ENCODE assay signal across 8 mouse cellular contexts in genomic region chr6:13839345-13840054, GRCm38 (mm10). TPM values are rescaled to one million over a fixed set of nuclear protein-coding genes. Genes with fewer than 3 reads are reported as not detected.
DNase-seq lines count a peak whose midpoint lies in the region; ATAC-seq and TF ChIP-seq lines count a peak whose summit lies in the region.

Gene Gpr85 (minus strand): TSS chr6:13839942.

- peak within 1 kb of the TSS; percentile 96 for H3K4me2 ChIP-seq in kidney, postnatal 0 days (ENCODE audit: low read length)
- peak within 1 kb of the TSS; percentile 77 for H3K4me2 ChIP-seq in forebrain, embryonic 14.5 days (ENCODE audit: low read length)

- no peaks in the 10 kb centered on the region for H3K4me1 ChIP-seq in kidney, postnatal 0 days (replicated peaks; ENCODE audit: insufficient read depth, low read length)
- no peaks in the 10 kb centered on the region for H3K4me1 ChIP-seq in bone marrow, adult 2 months (ENCODE audit: control insufficient read depth, insufficient read depth, low read length)
- peaks cover 6% of the 10 kb centered on the region; the same call in 1 of the 2 replicates for H3K4me1 ChIP-seq in forebrain, embryonic 14.5 days (ENCODE audit: control insufficient read depth, insufficient read depth, low read length)
- H3K4me1 ChIP-seq in megakaryocyte, embryonic 14.5 days: peaks cover 22% of the 10 kb centered on the region

- TF ChIP-seq POLR2A in bone marrow, adult 2 months (IDR thresholded peaks at IDR 0.05; ENCODE audit: borderline replicate concordance, control insufficient read depth, low read depth, low read length): no peak

- peak within 1 kb of the TSS; percentile 53 for H3K4me3 ChIP-seq in kidney, postnatal 0 days (replicated peaks; ENCODE audit: low read depth, low read length)
- peak within 1 kb of the TSS; percentile 37 for H3K4me3 ChIP-seq in bone marrow, adult 2 months (replicated peaks; ENCODE audit: control insufficient read depth, low read depth, low read length)
- peak within 1 kb of the TSS; percentile 65 for H3K4me3 ChIP-seq in forebrain, embryonic 14.5 days (ENCODE audit: low read depth, low read length)
- H3K4me3 ChIP-seq in megakaryocyte, embryonic 14.5 days (replicated peaks): peak within 1 kb of the TSS; percentile 93

- no peaks in the 10 kb centered on the region for H3K27me3 ChIP-seq in kidney, postnatal 0 days (ENCODE audit: insufficient read depth, low read length)
- H3K27me3 ChIP-seq in forebrain, embryonic 14.5 days (replicated peaks; ENCODE audit: control insufficient read depth, insufficient read depth, low read length): no peaks in the 10 kb centered on the region
- H3K27me3 ChIP-seq in megakaryocyte, embryonic 14.5 days (replicated peaks): peaks cover 26% of the 10 kb centered on the region

- H3K27ac ChIP-seq in kidney, postnatal 0 days: no peak within 1 kb of the TSS
- H3K27ac ChIP-seq in bone marrow, adult 2 months (ENCODE audit: control insufficient read depth, insufficient read depth, low read depth, low read length, poor library complexity): no peak within 1 kb of the TSS
- peak within 1 kb of the TSS; percentile 99 for H3K27ac ChIP-seq in forebrain, embryonic 14.5 days (ENCODE audit: low read depth, low read length)

- 42% methylated on average over 18 of the region's 18 CpGs for WGBS in kidney, postnatal 0 days
- 38% methylated on average over 18 of the region's 18 CpGs for WGBS in bone marrow, adult 2 months
- WGBS in forebrain, embryonic 14.5 days: 42% methylated on average over 18 of the region's 18 CpGs

- no peaks in the 10 kb centered on the region for H3K36me3 ChIP-seq in kidney, postnatal 0 days (ENCODE audit: insufficient read depth, low read length)
- no peaks in the 10 kb centered on the region for H3K36me3 ChIP-seq in forebrain, embryonic 14.5 days (ENCODE audit: control insufficient read depth, insufficient read depth, low read length)
- no peaks in the 10 kb centered on the region for H3K36me3 ChIP-seq in megakaryocyte, embryonic 14.5 days (replicated peaks; ENCODE audit: low read length)

- TF ChIP-seq CTCF in kidney, postnatal 0 days (IDR thresholded peaks at IDR 0.05; ENCODE audit: low read depth): no peak
- TF ChIP-seq CTCF in bone marrow, adult 2 months (IDR thresholded peaks at IDR 0.05; ENCODE audit: control insufficient read depth, insufficient read depth, low read length): no peak

- peak within 1 kb of the TSS; percentile 64 for H3K9ac ChIP-seq in kidney, postnatal 0 days (ENCODE audit: low read depth, low read length)
- peak within 1 kb of the TSS; percentile 97 for H3K9ac ChIP-seq in forebrain, embryonic 14.5 days (ENCODE audit: low read length)

- no peak for DNase-seq in kidney, postnatal 0 days (ENCODE audit: low spot score)
- DNase-seq in kidney, adult 8-10 months: no peak
- peak; percentile 62 for DNase-seq in forebrain, embryonic 14.5 days (ENCODE audit: low spot score)
- peak; percentile 15 to 45 for DNase-seq in layer of hippocampus, adult 18-20 months (ENCODE audit: low spot score in 2 of 2)
- no peak for DNase-seq in urinary bladder, postnatal 25 days (ENCODE audit: low spot score)
- no peak for DNase-seq in lung, postnatal 4 days

- H3K9me3 ChIP-seq in kidney, postnatal 0 days (replicated peaks; ENCODE audit: low read length): no peaks in the 10 kb centered on the region
- no peaks in the 10 kb centered on the region for H3K9me3 ChIP-seq in forebrain, embryonic 14.5 days (replicated peaks; ENCODE audit: control insufficient read depth, low read length)
- H3K9me3 ChIP-seq in megakaryocyte, embryonic 14.5 days: no peaks in the 10 kb centered on the region

- no peak for ATAC-seq in kidney, postnatal 0 days (replicated peaks; ENCODE audit: low FRiP score, low read depth)
- no peak for ATAC-seq in forebrain, embryonic 14.5 days

RNA-seq across cellular contexts. Expression of gene Gpr85, which starts in this region (rescaled TPM):
- 0.66 and 0.75 TPM in 2 replicates for polyA plus RNA-seq in kidney, postnatal 0 days (2015; fragmentation: Nextera tagmentation; extraction: Ambion mirVana)
- polyA plus RNA-seq in bone marrow, adult 2 months (2011; ENCODE audit: insufficient read depth, insufficient read length, low replicate concordance, missing spikeins): 1.0 and 3.4 TPM in 2 replicates
- polyA plus RNA-seq in forebrain, embryonic 14.5 days (2014; fragmentation: Nextera tagmentation; extraction: Ambion mirVana): 113 and 142 TPM in 2 replicates
- 10 to 100 TPM; 41.4 to 42.8 TPM for total RNA-seq in layer of hippocampus, adult 18-20 months (2021)
- not detected in 2 replicates for polyA plus RNA-seq in megakaryocyte, embryonic 14.5 days (2012; ENCODE audit: insufficient read depth, low replicate concordance)

Comparison
In these comparisons a context has a peak if more than half of its experiments do, and no peak if none do; other contexts are left out.
1. RNA of gene Gpr85 (polyA plus RNA-seq): 113 to 142 TPM in forebrain, embryonic 14.5 days; 1.0 to 3.4 TPM in bone marrow, adult 2 months, 0.66 to 0.75 TPM in kidney, postnatal 0 days and not detected in megakaryocyte, embryonic 14.5 days; every median in the first group is over 10 times any median in the second.
2. DNase-seq: peak in forebrain, embryonic 14.5 days (single experiment) and layer of hippocampus, adult 18-20 months (2 of 2); none in kidney, postnatal 0 days (single experiment), kidney, adult 8-10 months (0 of 2), urinary bladder, postnatal 25 days (single experiment) and lung, postnatal 4 days (0 of 2).
3. H3K4me3 ChIP-seq: peak in every context shown above with its lines; median percentile 93 in megakaryocyte, embryonic 14.5 days; 65 in forebrain, embryonic 14.5 days; 53 in kidney, postnatal 0 days; 37 in bone marrow, adult 2 months.